Mouse (Mus musculus) G1E (cell line): Measurements from ENCODE around the gene Trim71. TPM values are rescaled to one million over a fixed set of nuclear protein-coding genes. Genes with fewer than 3 reads are reported as not detected.

Experiments used
- ATAC-seq: 2 replicates; pipeline ENCODE4 v1.8.0; 2016; ENCODE audit warnings: mild to moderate bottlenecking; ENCODE audit not compliant: insufficient number of reproducible peaks, poor library complexity, low FRiP score, severe bottlenecking; ENCODE audit errors: extremely low read depth
- DNase-seq: peaks from one replicate; pipeline ENCODE4 v3.0.0; 2012; ENCODE audit warnings: low spot score
- H3K27me3 ChIP-seq: 2 replicates; pipeline ENCODE4 v1.6.1; 2012; ENCODE audit warnings: mild to moderate bottlenecking, low read length, inconsistent platforms; ENCODE audit not compliant: insufficient read depth
- H3K36me3 ChIP-seq: replicated peaks from 2 replicates; pipeline ENCODE3; 2012; ENCODE audit warnings: mild to moderate bottlenecking, inconsistent platforms
- H3K4me1 ChIP-seq: 2 replicates; pipeline ENCODE4 v1.6.1; 2012; ENCODE audit warnings: low read depth, low read length, inconsistent platforms, mixed read lengths; ENCODE audit not compliant: insufficient read depth
- H3K4me3 ChIP-seq: 2 replicates; pipeline ENCODE4 v1.5.1; 2012; ENCODE audit warnings: low read depth, mild to moderate bottlenecking, inconsistent platforms, low read length, moderate library complexity, mixed read lengths
- H3K9me3 ChIP-seq: replicated peaks from 2 replicates; pipeline ENCODE4 v1.6.1; 2012; ENCODE audit warnings: inconsistent platforms
- CTCF ChIP-seq: IDR thresholded peaks from 2 replicates; pipeline ENCODE4 v1.5.1; 2012; ENCODE audit warnings: low read depth, low read length, inconsistent platforms, mixed read lengths
- GATA1 ChIP-seq: IDR thresholded peaks from 2 replicates; pipeline ENCODE4 v1.6.1; 2012; ENCODE audit warnings: borderline replicate concordance, low read length, inconsistent platforms, mixed read lengths
- GATA2 ChIP-seq: IDR thresholded peaks from 2 replicates; pipeline ENCODE4 v1.6.1; 2012; ENCODE audit warnings: low read depth, low read length, inconsistent platforms, borderline replicate concordance
- POLR2AphosphoS5 ChIP-seq: IDR thresholded peaks from 2 replicates; pipeline ENCODE4 v1.6.1; 2012; ENCODE audit warnings: low read depth, low read length, inconsistent platforms; ENCODE audit not compliant: insufficient replicate concordance
- TAL1 ChIP-seq: conservative IDR thresholded peaks from 2 replicates; pipeline ENCODE4 v1.6.1; 2012; ENCODE audit warnings: low read depth, low read length, inconsistent platforms, mixed read lengths
- polyA plus RNA-seq: library from polyadenylated mRNA; stranded (reverse); fragments of >175 nt; gene quantifications from 2 replicates; pipeline ENCODE4 v1.2.3, GENCODE M21; 2012
- total RNA-seq, 2 experiments: library from RNA; stranded (forward) in 1 of 2; stranded (reverse) in 1 of 2; fragments of 200-1000 nt in 1 of 2; fragments of >200 nt in 1 of 2; fragmentation: Nextera tagmentation in 1 of 2; gene quantifications; 2 replicates each; pipeline ENCODE4 v1.2.3; 2014 to 2017

Trim71 gene
- total and polyA plus RNA-seq, 3 experiments = 0.11 TPM; not detected in 2

- Histone ChIP-seq H3K36me3 (no peaks in the 10 kb centered on the region), H3K4me3 (no peak overlapping the region), H3K27me3 (no peaks in the 10 kb centered on the region; the same call in 1 of the 2 replicates), H3K4me1 (no peaks in the 10 kb centered on the region), H3K9me3 (no peaks in the 10 kb centered on the region)
- no peak for DNase-seq
- no peak for TF ChIP-seq GATA1
- TF ChIP-seq POLR2AphosphoS5 = no peak
- no peak for TF ChIP-seq CTCF
- no peak for TF ChIP-seq GATA2
- TF ChIP-seq TAL1 = no peak
- ATAC-seq = no peak
These were observed 25.1 kb downstream of the Trim71 start for GRCm38 (mm10) chr9:114538996-114539563.

- ATAC-seq = no peak
- H3K9me3 ChIP-seq = no peaks in the 10 kb centered on the region
- H3K4me1 ChIP-seq = no peaks in the 10 kb centered on the region
- no peak for DNase-seq
- no peak overlapping the region for H3K4me3 ChIP-seq
- H3K36me3 ChIP-seq = no peaks in the 10 kb centered on the region
- no peaks in the 10 kb centered on the region; the same call in 1 of the 2 replicates for H3K27me3 ChIP-seq
- TF ChIP-seq POLR2AphosphoS5 (no peak), GATA2 (no peak), GATA1 (no peak), CTCF (no peak), TAL1 (no peak)
These were observed 27.5 kb downstream of the Trim71 start for GRCm38 (mm10) chr9:114536628-114537027.

GRCm38 (mm10) chr9:114534747-114535517 is 29.2 kb downstream of the Trim71 start:
- no peak for TF ChIP-seq GATA1
- TF ChIP-seq CTCF = no peak
- no peak for TF ChIP-seq POLR2AphosphoS5
- no peak for TF ChIP-seq GATA2
- TF ChIP-seq TAL1 = no peak
- ATAC-seq (no peak), DNase-seq (no peak)
- no peaks in the 10 kb centered on the region for H3K36me3 ChIP-seq
- H3K4me3 ChIP-seq = no peak overlapping the region
- no peaks in the 10 kb centered on the region for H3K27me3 ChIP-seq
- no peaks in the 10 kb centered on the region for H3K4me1 ChIP-seq
- no peaks in the 10 kb centered on the region for H3K9me3 ChIP-seq

- ATAC-seq = no peak
- Histone ChIP-seq H3K4me1 (no peaks in the 10 kb centered on the region), H3K9me3 (no peaks in the 10 kb centered on the region), H3K27me3 (no peaks in the 10 kb centered on the region), H3K36me3 (no peaks in the 10 kb centered on the region), H3K4me3 (no peak overlapping the region)
- no peak for DNase-seq
- TF ChIP-seq CTCF = no peak
- TF ChIP-seq GATA2 = no peak
- no peak for TF ChIP-seq GATA1
- TF ChIP-seq POLR2AphosphoS5 = no peak
- no peak for TF ChIP-seq TAL1
These were observed 30.3 kb downstream of the Trim71 start for GRCm38 (mm10) chr9:114533848-114534247.

GRCm38 (mm10) chr9:114531276-114531675 is 32.9 kb downstream of the Trim71 start:
- H3K27me3 ChIP-seq = peaks cover 5% of the 10 kb centered on the region; the same call in 1 of the 2 replicates
- TF ChIP-seq GATA1 (no peak), TAL1 (no peak), GATA2 (no peak), CTCF (no peak), POLR2AphosphoS5 (no peak)
- no peak overlapping the region for H3K4me3 ChIP-seq
- ATAC-seq (no peak), DNase-seq (no peak)
- H3K4me1 ChIP-seq = no peaks in the 10 kb centered on the region; the same call in 1 of the 2 replicates
- no peaks in the 10 kb centered on the region for H3K9me3 ChIP-seq
- no peaks in the 10 kb centered on the region for H3K36me3 ChIP-seq

- H3K4me1 ChIP-seq = no peaks in the 10 kb centered on the region; the same call in 1 of the 2 replicates
- no peaks in the 10 kb centered on the region for H3K36me3 ChIP-seq
- no peaks in the 10 kb centered on the region for H3K9me3 ChIP-seq
- peaks cover 10% of the 10 kb centered on the region; the same call in 1 of the 2 replicates for H3K27me3 ChIP-seq
- DNase-seq (no peak), ATAC-seq (no peak)
- TF ChIP-seq POLR2AphosphoS5 = no peak
- no peak for TF ChIP-seq CTCF
- TF ChIP-seq GATA1 = no peak
- no peak for TF ChIP-seq TAL1
- no peak for TF ChIP-seq GATA2
- no peak overlapping the region for H3K4me3 ChIP-seq
These were observed 35.5 kb downstream of the Trim71 start for GRCm38 (mm10) chr9:114528680-114529048.
